Mouse (Mus musculus) midbrain, embryonic 11.5 days (tissue): Measurements from ENCODE around the gene Clec4a4. TPM values are rescaled to one million over a fixed set of nuclear protein-coding genes. Genes with fewer than 3 reads are reported as not detected.
"Not testable (repeated sequence)": the region's sequence is repeated elsewhere in the genome, so short reads cannot be mapped to it uniquely, and the experiment has no call there.

Experiments used
- ATAC-seq: fragments of 200-750 bp; cut with Nextera tagmentation; 2 replicates; pipeline ENCODE4 v1.8.0; 2017; ENCODE audit warnings: moderate TSS enrichment, moderate library complexity; ENCODE audit not compliant: low FRiP score
- DNase-seq: peaks from one replicate; pipeline ENCODE4 v3.0.0; 2015; ENCODE audit warnings: low spot score; ENCODE audit errors: missing footprints
- H3K27ac ChIP-seq: fragments of 300-500 bp; sonication (generic); 2 replicates; pipeline ENCODE4 v1.5.1; 2014; ENCODE audit warnings: low read depth, low read length
- H3K27me3 ChIP-seq: fragments of 300-500 bp; sonication (generic); 2 replicates; pipeline ENCODE4 v1.6.1; 2014; ENCODE audit warnings: mild to moderate bottlenecking, low read length, moderate library complexity, mixed read lengths; ENCODE audit not compliant: control insufficient read depth, insufficient read depth
- H3K36me3 ChIP-seq: fragments of 300-500 bp; sonication (generic); 2 replicates; pipeline ENCODE4 v1.6.1; 2014; ENCODE audit warnings: mild to moderate bottlenecking, low read length, moderate library complexity, mixed read lengths; ENCODE audit not compliant: control insufficient read depth, insufficient read depth
- H3K4me1 ChIP-seq: fragments of 300-500 bp; sonication (generic); 2 replicates; pipeline ENCODE4 v1.6.1; 2014; ENCODE audit warnings: low read length; ENCODE audit not compliant: control insufficient read depth, insufficient read depth
- H3K4me2 ChIP-seq: fragments of 300-500 bp; sonication (generic); 2 replicates; pipeline ENCODE4 v1.6.1; 2014; ENCODE audit warnings: mild to moderate bottlenecking, moderate library complexity
- H3K4me3 ChIP-seq: fragments of 300-500 bp; sonication (generic); 2 replicates; pipeline ENCODE4 v1.5.1; 2014; ENCODE audit warnings: low read depth, low read length
- H3K9ac ChIP-seq: fragments of 300-500 bp; sonication (generic); 2 replicates; pipeline ENCODE4 v1.6.1; 2014; ENCODE audit warnings: low read length
- H3K9me3 ChIP-seq: fragments of 300-500 bp; sonication (generic); 2 replicates; pipeline ENCODE4 v1.6.1; 2016; ENCODE audit warnings: low read length; ENCODE audit not compliant: control insufficient read depth
- WGBS: fragments of 180-500 bp; shearing (Covaris S2); extraction: QIAGEN DNeasy Blood & Tissue Kit; methylation state at CpG from one replicate; pipeline ENCODE4 v1.1.7; 2014; 5-methylcytosine and 5-hydroxymethylcytosine counted together
- polyA plus RNA-seq: library from polyadenylated mRNA; unstranded; fragments of >200 nt; fragmentation: Nextera tagmentation; extraction: Ambion mirVana; gene quantifications from 2 replicates; pipeline ENCODE4 v1.2.1, GENCODE M21; 2014

Gene Clec4a4
- not detected in 2 replicates for polyA plus RNA-seq

- no peak within 1 kb of the TSS for H3K9ac ChIP-seq
- no peak within 1 kb of the TSS for H3K4me3 ChIP-seq
- no peaks in the 10 kb centered on the region for H3K4me1 ChIP-seq
- H3K4me2 ChIP-seq = no peak within 1 kb of the TSS
- H3K27ac ChIP-seq = no peak within 1 kb of the TSS
- H3K36me3 ChIP-seq = no peaks in the 10 kb centered on the region
- H3K27me3 ChIP-seq = no peaks in the 10 kb centered on the region
- H3K9me3 ChIP-seq = no peaks in the 10 kb centered on the region
- no peak for ATAC-seq
- DNase-seq = no peak
- WGBS = 86% methylated on average over 6 of the region's 6 CpGs
Measured at GRCm38 (mm10) chr6:122989876-122990437, at the start of gene Clec4a4. TSS of gene Clec4a4 (plus strand) at chr6:122990367.

- H3K4me3 ChIP-seq = no peak overlapping the region
- H3K9me3 ChIP-seq = no peaks in the 10 kb centered on the region
- ATAC-seq (no peak), DNase-seq (no peak)
- H3K36me3 ChIP-seq = no peaks in the 10 kb centered on the region
- H3K9ac ChIP-seq = no peak overlapping the region
- H3K27ac ChIP-seq = no peak overlapping the region
- WGBS = 83% methylated on average over 2 of the region's 2 CpGs
- no peak overlapping the region for H3K4me2 ChIP-seq
- H3K27me3 ChIP-seq = no peaks in the 10 kb centered on the region
- no peaks in the 10 kb centered on the region for H3K4me1 ChIP-seq
Measured at GRCm38 (mm10) chr6:122946760-122947159, 43.4 kb upstream of the Clec4a4 start.

- 85% methylated on average over 8 of the region's 8 CpGs for WGBS
- no peak for ATAC-seq
- H3K27me3 ChIP-seq = no peaks in the 10 kb centered on the region
- DNase-seq = no peak
- H3K4me2 ChIP-seq = no peak within 1 kb of the TSS
- H3K36me3 ChIP-seq = no peaks in the 10 kb centered on the region
- H3K9ac ChIP-seq = no peak within 1 kb of the TSS
- H3K4me3 ChIP-seq = no peak within 1 kb of the TSS
- no peak within 1 kb of the TSS for H3K27ac ChIP-seq
- H3K9me3 ChIP-seq = no peaks in the 10 kb centered on the region; the same call in 1 of the 2 replicates
- H3K4me1 ChIP-seq = no peaks in the 10 kb centered on the region
Measured at GRCm38 (mm10) chr6:122952401-122952800, 37.8 kb upstream of the Clec4a4 start, which contains the start of gene Clec4a3. TSS of gene Clec4a3 (plus strand) at chr6:122952515.

- H3K4me1 ChIP-seq = no peaks in the 10 kb centered on the region
- H3K9me3 ChIP-seq = no peaks in the 10 kb centered on the region; the same call in 1 of the 2 replicates
- no peak for ATAC-seq
- H3K4me2 ChIP-seq = no peak overlapping the region
- H3K27me3 ChIP-seq = no peaks in the 10 kb centered on the region
- DNase-seq = no peak
- H3K4me3 ChIP-seq = no peak overlapping the region
- H3K36me3 ChIP-seq = no peaks in the 10 kb centered on the region
- no peak overlapping the region for H3K9ac ChIP-seq
- H3K27ac ChIP-seq = no peak overlapping the region
- WGBS = 79% methylated on average over 2 of the region's 2 CpGs
Measured at GRCm38 (mm10) chr6:122964562-122964961, 25.6 kb upstream of the Clec4a4 start.

- no peak for ATAC-seq
- 87% methylated on average over 2 of the region's 2 CpGs for WGBS
- Histone ChIP-seq H3K9ac (no peak overlapping the region), H3K27me3 (no peaks in the 10 kb centered on the region), H3K27ac (no peak overlapping the region), H3K9me3 (no peaks in the 10 kb centered on the region; the same call in 1 of the 2 replicates), H3K4me3 (no peak overlapping the region), H3K4me1 (no peaks in the 10 kb centered on the region), H3K4me2 (no peak overlapping the region), H3K36me3 (no peaks in the 10 kb centered on the region)
- no peak for DNase-seq
Measured at GRCm38 (mm10) chr6:122969048-122969447, 21.1 kb upstream of the Clec4a4 start.

- WGBS = 81% methylated on average over 2 of the region's 2 CpGs
Measured at GRCm38 (mm10) chr6:123004696-123005095, 14.5 kb downstream of the Clec4a4 start.

GRCm38 (mm10) chr6:123005591-123005990, 15.4 kb downstream of the Clec4a4 start:
- Histone ChIP-seq H3K27ac (no peak overlapping the region), H3K27me3 (no peaks in the 10 kb centered on the region), H3K9ac (no peak overlapping the region), H3K36me3 (no peaks in the 10 kb centered on the region), H3K4me3 (no peak overlapping the region), H3K9me3 (no peaks in the 10 kb centered on the region), H3K4me1 (no peaks in the 10 kb centered on the region), H3K4me2 (no peak overlapping the region)
- ATAC-seq = no peak
- WGBS = 63% methylated on average over 1 of the region's 1 CpGs
- no peak for DNase-seq

More at GRCm38 (mm10) chr6:123004696-123005095, 14.5 kb downstream of the Clec4a4 start:
- not testable (repeated sequence) for H3K9me3 ChIP-seq, H3K27ac ChIP-seq, H3K9ac ChIP-seq, DNase-seq, H3K36me3 ChIP-seq, H3K4me2 ChIP-seq, H3K4me3 ChIP-seq, ATAC-seq, H3K4me1 ChIP-seq, H3K27me3 ChIP-seq

GRCm38 (mm10) chr6:123049742-123050372, 59.7 kb downstream of the Clec4a4 start, which contains the start of gene Clec4b1:
TSS of gene Clec4b1 (plus strand) at chr6:123049962.
- Histone ChIP-seq H3K4me3 (no peak within 1 kb of the TSS), H3K27ac (no peak within 1 kb of the TSS), H3K4me1 (no peaks in the 10 kb centered on the region), H3K4me2 (no peak within 1 kb of the TSS), H3K9ac (no peak within 1 kb of the TSS), H3K9me3 (no peaks in the 10 kb centered on the region), H3K27me3 (no peaks in the 10 kb centered on the region), H3K36me3 (no peaks in the 10 kb centered on the region)
- no peak for DNase-seq
- WGBS = 82% methylated on average over 2 of the region's 2 CpGs
- no peak for ATAC-seq
